Mouse (Mus musculus): ENCODE measurements at regions not wholly inside any gene's neighbourhood (a gene's known extent, or its start where the extent isn't known, plus 50 kb on each side); places are given as distances from the start of the nearest gene placed in this dataset.

- TF ChIP-seq CTCF (conservative IDR thresholded peaks at IDR 0.05; ENCODE audit: low read length) (no peak), POU5F1 (IDR thresholded peaks at IDR 0.05; ENCODE audit: borderline replicate concordance, low read length) (no peak)
These were observed 55.1 kb upstream of the Jun start for GRCm38 (mm10) chr4:95106881-95107665.

Measured in E14TG2a.4 (cell line).